Mouse (Mus musculus): ENCODE results near the gene Ugt2b36. TPM values are rescaled to one million over a fixed set of nuclear protein-coding genes. Genes with fewer than 3 reads are reported as not detected.
"Not testable (repeated sequence)": the region's sequence is repeated elsewhere in the genome, so short reads cannot be mapped to it uniquely, and the experiment has no call there.

Ugt2b36 gene
- not detected for total RNA-seq (2021)
- long read RNA-seq, experiment 1, result 0 reads
- long read RNA-seq, experiment 2, result 0 reads

DNA sequence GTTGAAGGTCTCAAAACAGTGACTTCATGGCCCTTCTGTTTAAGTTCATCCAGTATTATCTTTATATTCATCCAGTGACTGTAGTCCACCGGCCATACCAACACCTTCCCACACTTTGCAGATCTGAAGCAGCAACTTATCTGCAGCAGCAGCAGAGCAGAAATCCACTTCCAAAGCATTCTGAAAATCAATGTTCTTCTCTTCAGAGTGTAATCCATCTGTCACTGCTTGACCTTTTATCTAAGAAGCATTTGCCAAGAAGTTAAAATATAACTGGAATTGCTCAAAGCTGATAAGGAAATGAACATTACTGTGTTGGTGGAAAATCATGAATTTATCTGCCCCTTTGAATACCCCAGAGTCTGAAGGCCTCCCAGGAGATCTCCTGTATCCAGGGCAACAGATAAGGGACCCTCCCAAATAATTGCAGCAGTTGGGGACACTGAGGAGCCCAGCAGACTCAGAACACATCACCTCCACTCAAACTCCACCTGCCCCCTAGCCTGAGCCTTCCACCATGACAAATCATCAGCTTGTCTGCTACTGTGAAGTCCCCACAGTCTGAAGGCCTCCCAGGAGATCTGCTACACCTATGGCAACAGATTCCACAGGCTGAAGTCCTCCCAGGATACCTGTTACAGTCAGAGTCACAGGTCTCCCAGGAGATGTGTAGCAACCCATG is at the start of gene Ugt2b36:
Ugt2b36 (minus strand) TSS at position 210 of the 682 bp plus-strand sequence.
- DNase-seq, result no peak
- intact Hi-C loops (cut with DNase I), result no loop called here

DNA sequence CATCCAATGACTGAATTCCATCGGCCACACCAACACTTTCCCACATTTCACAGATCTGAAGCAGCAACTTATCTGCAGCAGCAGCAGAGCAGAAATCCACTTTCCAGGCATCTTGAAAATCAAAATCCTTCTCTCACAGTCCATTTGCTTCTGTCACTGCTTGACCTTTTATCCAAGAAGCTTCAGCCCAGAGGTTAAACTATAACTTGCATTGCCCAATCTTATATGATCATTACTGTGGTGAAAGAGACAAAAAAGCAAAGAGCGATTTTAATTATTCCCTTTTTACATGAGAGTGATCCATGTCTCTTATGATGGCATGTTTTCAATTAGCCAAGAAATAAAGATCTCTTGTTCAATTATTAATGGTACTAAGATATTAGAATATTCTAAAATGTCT is 47.8 kb upstream of the Ugt2b36 start, which contains the start of gene Ugt2b5:
Ugt2b5 (minus strand) TSS at position 123 of the 400 bp plus-strand sequence.
- intact Hi-C loops (cut with DNase I); DNase-seq: not testable (repeated sequence)

DNA sequence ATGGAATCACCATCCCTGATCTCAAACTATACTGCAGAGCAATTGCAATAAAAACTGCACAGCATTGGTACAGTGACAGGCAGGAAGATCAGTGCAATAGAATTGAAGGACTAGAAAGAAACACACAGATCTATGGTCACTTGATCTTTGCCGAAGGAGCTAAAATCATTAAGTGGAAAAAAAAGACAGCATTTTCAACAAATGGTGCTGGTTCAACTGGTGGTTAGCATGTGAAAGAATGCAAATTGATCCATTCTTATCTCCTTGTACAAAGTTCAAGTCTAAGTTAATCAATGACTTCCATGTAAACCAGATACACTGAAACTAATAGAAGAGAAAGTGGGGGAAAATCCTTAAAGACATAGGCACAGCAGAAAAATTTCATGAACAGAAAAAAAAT is 11.3 kb upstream of the Ugt2b36 start:
- DNase-seq; intact Hi-C loops (cut with DNase I): not testable (repeated sequence)

DNA sequence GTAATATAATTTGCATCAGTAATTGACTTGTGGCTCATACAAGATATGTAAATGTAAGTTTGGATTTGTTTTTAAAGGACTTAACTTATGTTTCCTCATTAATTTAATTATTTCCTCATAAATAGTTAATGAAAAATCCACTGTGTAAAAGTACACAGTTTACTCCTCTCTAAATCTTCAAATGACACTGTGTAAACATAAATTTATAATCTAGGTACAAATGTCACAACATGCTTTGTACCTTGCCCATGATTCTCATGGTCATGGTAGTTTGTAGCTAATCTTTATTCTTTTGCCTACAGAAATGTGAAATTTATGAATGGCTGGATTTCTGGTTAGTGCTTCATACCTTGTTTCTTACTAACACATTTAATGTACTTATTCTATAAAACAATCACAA is 1.2 kb downstream of the Ugt2b36 start:
- intact Hi-C loops (cut with DNase I), result no loop called here
- DNase-seq, result no peak

DNA sequence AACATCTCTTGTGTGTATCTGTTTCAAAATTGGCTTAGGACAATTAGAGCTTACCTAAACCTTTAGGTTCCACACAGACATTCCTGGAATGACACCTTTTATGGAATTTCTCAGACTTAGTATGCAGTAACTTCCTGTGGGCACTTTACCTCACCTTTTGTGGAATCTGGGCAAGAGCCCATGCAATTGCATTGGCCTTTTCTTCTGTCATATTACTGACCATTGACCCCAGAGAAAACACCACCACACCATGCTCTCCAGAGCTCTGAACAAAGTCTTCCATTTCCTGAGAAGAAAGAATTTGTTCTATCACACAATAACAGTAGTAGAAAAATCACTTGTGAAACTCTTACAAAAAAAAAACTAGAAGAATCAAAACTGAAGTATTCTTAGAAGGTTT is 3.1 kb downstream of the Ugt2b36 start:
- intact Hi-C loops (cut with DNase I), result no loop called here
- DNase-seq, result no peak

DNA sequence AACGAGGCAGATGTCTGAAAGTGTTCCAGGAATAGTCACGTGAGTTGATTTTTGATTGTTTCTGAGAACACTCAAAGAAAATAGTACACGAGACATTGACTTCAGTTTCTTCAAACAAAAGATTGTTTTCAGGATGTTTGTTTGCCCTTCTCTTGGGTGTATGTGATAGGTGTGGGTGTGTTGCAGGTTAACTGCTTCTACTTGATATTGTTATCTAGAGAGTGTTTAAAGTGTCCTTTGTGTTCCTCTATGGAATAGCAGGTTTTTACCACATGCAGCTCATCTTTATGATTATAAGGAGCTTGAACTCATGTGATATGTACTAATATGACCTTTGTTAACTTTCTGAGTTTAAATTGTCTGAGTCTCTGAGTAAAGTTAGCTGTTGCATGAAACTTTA is 6.1 kb downstream of the Ugt2b36 start:
- no peak for DNase-seq
- intact Hi-C loops (cut with DNase I), result no loop called here

DNA sequence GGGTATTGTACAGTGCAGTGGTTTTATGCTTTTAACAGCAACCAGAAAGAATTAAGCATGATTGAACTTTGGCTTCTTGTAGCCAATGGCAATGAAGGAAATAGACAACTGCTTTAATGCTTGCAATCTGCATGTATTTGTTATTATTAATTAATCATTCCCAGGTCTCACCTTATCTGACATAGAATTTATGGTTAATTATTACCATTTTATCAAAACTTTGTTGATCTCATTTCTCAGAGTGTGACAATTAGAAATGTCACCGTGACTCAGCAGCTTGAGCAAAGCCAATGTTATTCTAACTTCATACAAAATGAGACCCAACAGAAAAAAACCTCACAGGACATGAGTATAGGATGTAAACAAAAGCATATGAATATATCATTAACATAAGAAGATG is 61.7 kb downstream of the Ugt2b36 start:
- no peak for DNase-seq
- intact Hi-C loops (cut with DNase I), result no loop called here

DNA sequence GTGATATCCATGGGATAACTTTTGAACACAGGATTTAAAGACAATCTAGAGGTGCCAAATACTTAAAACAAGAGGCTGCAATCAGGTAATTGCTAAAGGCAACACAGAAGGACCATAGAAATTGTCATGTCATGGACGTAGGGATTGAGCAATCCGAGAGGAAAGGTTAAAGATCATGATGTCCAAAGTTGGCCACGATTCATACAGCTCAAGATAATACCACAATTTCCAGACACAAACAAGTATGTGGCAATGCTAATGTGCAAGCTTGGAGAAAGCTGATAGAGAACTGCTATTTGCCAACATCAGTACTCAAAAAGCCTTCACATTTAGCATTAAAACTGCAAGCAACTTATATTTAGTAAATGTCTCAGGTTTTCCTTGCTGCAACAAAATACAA is 65.0 kb downstream of the Ugt2b36 start:
- no peak for DNase-seq

More for the DNA sequence above, 65.0 kb downstream of the Ugt2b36 start:
- intact Hi-C loops (cut with DNase I), result no loop called here

Other genes with a start within 250 kb of the Ugt2b36 start
- gene Ugt2b34, start 185.6 kb downstream of the Ugt2b36 start, total RNA-seq (2021), result not detected
- not detected for gene Ugt2b1, start 166.0 kb downstream of the Ugt2b36 start, total RNA-seq (2021)
- not detected for gene Ugt2b35, start 91.7 kb downstream of the Ugt2b36 start, total RNA-seq (2021)
- not detected for gene Ugt2b5, start 47.8 kb upstream of the Ugt2b36 start, total RNA-seq (2021)
- not detected for gene Ugt2b37, start 162.2 kb upstream of the Ugt2b36 start, total RNA-seq (2021)
- not detected for gene Ugt2a3, start 244.6 kb upstream of the Ugt2b36 start, total RNA-seq (2021)

Measured in gastrocnemius, postnatal 36 days (tissue).